Mouse (Mus musculus) midbrain, embryonic 14.5 days (tissue): ENCODE data around the gene Rab6b. TPM values are rescaled to one million over a fixed set of nuclear protein-coding genes. Genes with fewer than 3 reads are reported as not detected.

ENCODE experiments used
- ATAC-seq: fragments of 200-750 bp; cut with Nextera tagmentation; 2 replicates; pipeline ENCODE4 v1.8.0; 2017; ENCODE audit warnings: moderate number of reproducible peaks, moderate library complexity; ENCODE audit not compliant: low FRiP score, low TSS enrichment
- DNase-seq: peaks from one replicate; pipeline ENCODE4 v3.0.0-alpha.2; 2015
- H3K27ac ChIP-seq: fragments of 300-500 bp; sonication (generic); replicated peaks from 2 replicates; pipeline ENCODE4 v1.5.1; 2014; ENCODE audit warnings: mild to moderate bottlenecking, low read depth, low read length, moderate library complexity
- H3K27me3 ChIP-seq: fragments of 300-500 bp; sonication (generic); 2 replicates; pipeline ENCODE4 v1.6.1; 2014; ENCODE audit warnings: low read length, control low read depth, mixed read lengths; ENCODE audit not compliant: control insufficient read depth, insufficient read depth
- H3K36me3 ChIP-seq: fragments of 300-500 bp; sonication (generic); 2 replicates; pipeline ENCODE4 v1.6.1; 2014; ENCODE audit warnings: low read length, control low read depth; ENCODE audit not compliant: control insufficient read depth, insufficient read depth
- H3K4me1 ChIP-seq: fragments of 300-500 bp; sonication (generic); 2 replicates; pipeline ENCODE4 v1.6.1; 2014; ENCODE audit warnings: mild to moderate bottlenecking, antibody characterized with exemption, low read length, control low read depth; ENCODE audit not compliant: control insufficient read depth, insufficient read depth
- H3K4me2 ChIP-seq: fragments of 300-500 bp; sonication (generic); 2 replicates; pipeline ENCODE4 v1.6.1; 2014; ENCODE audit warnings: mild to moderate bottlenecking, low read length, moderate library complexity
- H3K4me3 ChIP-seq: fragments of 300-500 bp; sonication (generic); replicated peaks from 2 replicates; pipeline ENCODE4 v1.5.1; 2014; ENCODE audit warnings: low read depth, low read length
- H3K9ac ChIP-seq: fragments of 300-500 bp; sonication (generic); replicated peaks from 2 replicates; pipeline ENCODE4 v1.6.1; 2014; ENCODE audit warnings: mild to moderate bottlenecking, low read length, moderate library complexity
- H3K9me3 ChIP-seq: fragments of 300-500 bp; sonication (generic); 2 replicates; pipeline ENCODE4 v1.6.1; 2016; ENCODE audit warnings: low read length, control low read depth, mixed read lengths; ENCODE audit not compliant: control insufficient read depth
- WGBS: fragments of 180-500 bp; shearing (Covaris S2); extraction: QIAGEN DNeasy Blood & Tissue Kit; methylation state at CpG from one replicate; pipeline ENCODE4 v1.1.7; 2014; 5-methylcytosine and 5-hydroxymethylcytosine counted together
- polyA plus RNA-seq: library from polyadenylated mRNA; unstranded; fragments of >200 nt; fragmentation: Nextera tagmentation; extraction: Ambion mirVana; gene quantifications from 2 replicates; pipeline ENCODE4 v1.2.1, GENCODE M21; 2014

The Rab6b gene
- polyA plus RNA-seq, 1 experiment from 2014 or later, result 64.2 TPM

GRCm38 (mm10) chr9:103112471-103113271 is 1.1 kb downstream of the Rab6b start:
- H3K36me3 ChIP-seq, result no peaks in the 10 kb centered on the region
- DNase-seq, result peak; percentile 67
- peak; percentile 18; the same call in 1 of the 2 replicates for ATAC-seq
- peaks cover 46% of the 10 kb centered on the region for H3K4me1 ChIP-seq
- H3K4me2 ChIP-seq, result peak overlapping the region; percentile 88
- no peaks in the 10 kb centered on the region for H3K9me3 ChIP-seq
- whole genome bisulfite sequencing, result under 1% methylated on average over 35 of the region's 35 CpGs
- peak overlapping the region; percentile 96 for H3K4me3 ChIP-seq
- peak overlapping the region; percentile 95 for H3K27ac ChIP-seq
- peak overlapping the region; percentile 95 for H3K9ac ChIP-seq
- H3K27me3 ChIP-seq, result no peaks in the 10 kb centered on the region

GRCm38 (mm10) chr9:103113351-103113750 is 1.8 kb downstream of the Rab6b start:
- no peaks in the 10 kb centered on the region for H3K27me3 ChIP-seq
- 0 out of 2 replicates have a peak, but pooled peaks cover 3% of the 10 kb centered on the region for H3K36me3 ChIP-seq
- peaks cover 50% of the 10 kb centered on the region for H3K4me1 ChIP-seq
- H3K4me3 ChIP-seq, result peak overlapping the region; percentile 96
- DNase-seq (peak; percentile 47), ATAC-seq (no peak)
- no peaks in the 10 kb centered on the region for H3K9me3 ChIP-seq
- H3K27ac ChIP-seq, result peak overlapping the region; percentile 95; the same call in 1 of the 2 replicates
- 30% methylated on average over 9 of the region's 11 CpGs for WGBS
- H3K9ac ChIP-seq, result peak overlapping the region; percentile 95
- H3K4me2 ChIP-seq, result peak overlapping the region; percentile 88

GRCm38 (mm10) chr9:103114326-103114725 is 2.7 kb downstream of the Rab6b start:
- DNase-seq, result no peak
- H3K9ac ChIP-seq, result no peak overlapping the region; the same call in 1 of the 2 replicates

GRCm38 (mm10) chr9:103114901-103115300 is 3.3 kb downstream of the Rab6b start:
- H3K4me3 ChIP-seq, result no peak overlapping the region
- peaks cover 54% of the 10 kb centered on the region for H3K4me1 ChIP-seq

More at GRCm38 (mm10) chr9:103114326-103114725, 2.7 kb downstream of the Rab6b start:
- ATAC-seq, result no peak
- H3K4me1 ChIP-seq, result peaks cover 53% of the 10 kb centered on the region
- H3K9me3 ChIP-seq, result no peaks in the 10 kb centered on the region
- no peak overlapping the region for H3K27ac ChIP-seq
- H3K27me3 ChIP-seq, result no peaks in the 10 kb centered on the region
- no peak overlapping the region for H3K4me3 ChIP-seq
- 81% methylated on average over 8 of the region's 8 CpGs for WGBS
- H3K36me3 ChIP-seq, result 0 out of 2 replicates have a peak, but pooled peaks cover 3% of the 10 kb centered on the region
- peak overlapping the region; percentile 88 for H3K4me2 ChIP-seq

GRCm38 (mm10) chr9:103116941-103117340 is 5.4 kb downstream of the Rab6b start:
- 71% methylated on average over 4 of the region's 4 CpGs for WGBS
- Histone ChIP-seq H3K4me3 (no peak overlapping the region), H3K9ac (no peak overlapping the region), H3K9me3 (no peaks in the 10 kb centered on the region), H3K27ac (peak overlapping the region; percentile 69), H3K4me1 (peaks cover 41% of the 10 kb centered on the region), H3K27me3 (no peaks in the 10 kb centered on the region), H3K36me3 (0 out of 2 replicates have a peak, but pooled peaks cover 3% of the 10 kb centered on the region), H3K4me2 (no peak overlapping the region)
- DNase-seq, result no peak
- ATAC-seq, result no peak

More at GRCm38 (mm10) chr9:103114901-103115300, 3.3 kb downstream of the Rab6b start:
- Histone ChIP-seq H3K9ac (no peak overlapping the region), H3K27ac (no peak overlapping the region), H3K27me3 (no peaks in the 10 kb centered on the region), H3K9me3 (no peaks in the 10 kb centered on the region), H3K36me3 (0 out of 2 replicates have a peak, but pooled peaks cover 3% of the 10 kb centered on the region), H3K4me2 (no peak overlapping the region)
- DNase-seq (no peak), ATAC-seq (no peak)
- WGBS, result 91% methylated on average over 13 of the region's 13 CpGs

- Histone ChIP-seq H3K4me2 (no peak overlapping the region), H3K4me3 (no peak overlapping the region), H3K9me3 (no peaks in the 10 kb centered on the region), H3K36me3 (0 out of 2 replicates have a peak, but pooled peaks cover 3% of the 10 kb centered on the region), H3K27me3 (no peaks in the 10 kb centered on the region), H3K27ac (peak overlapping the region; percentile 69), H3K4me1 (peaks cover 41% of the 10 kb centered on the region), H3K9ac (no peak overlapping the region)
- DNase-seq, result peak; percentile 63
- 8% methylated on average over 5 of the region's 5 CpGs for WGBS
- no peak for ATAC-seq
Observed at GRCm38 (mm10) chr9:103117495-103117894, 5.9 kb downstream of the Rab6b start.

- WGBS, result 62% methylated on average over 8 of the region's 8 CpGs
- Histone ChIP-seq H3K9ac (no peak overlapping the region), H3K27me3 (no peaks in the 10 kb centered on the region), H3K4me2 (no peak overlapping the region), H3K27ac (peak overlapping the region; percentile 20; the same call in 1 of the 2 replicates), H3K4me1 (peaks cover 38% of the 10 kb centered on the region), H3K4me3 (no peak overlapping the region), H3K36me3 (0 out of 2 replicates have a peak, but pooled peaks cover 3% of the 10 kb centered on the region), H3K9me3 (no peaks in the 10 kb centered on the region)
- DNase-seq, result no peak
- ATAC-seq, result no peak
Observed at GRCm38 (mm10) chr9:103117951-103118350, 6.4 kb downstream of the Rab6b start.

GRCm38 (mm10) chr9:103118651-103119275 is 7.2 kb downstream of the Rab6b start:
- H3K4me3 ChIP-seq, result no peak overlapping the region

More at GRCm38 (mm10) chr9:103118651-103119275, 7.2 kb downstream of the Rab6b start:
- no peak for ATAC-seq
- DNase-seq, result no peak
- H3K4me1 ChIP-seq, result peaks cover 30% of the 10 kb centered on the region
- 0 out of 2 replicates have a peak overlapping the region, but pooled peaks have one; percentile 4 for H3K27ac ChIP-seq
- no peaks in the 10 kb centered on the region for H3K27me3 ChIP-seq
- H3K9me3 ChIP-seq, result no peaks in the 10 kb centered on the region
- H3K9ac ChIP-seq, result no peak overlapping the region
- WGBS, result 84% methylated on average over 5 of the region's 5 CpGs
- no peak overlapping the region for H3K4me2 ChIP-seq
- 0 out of 2 replicates have a peak, but pooled peaks cover 3% of the 10 kb centered on the region for H3K36me3 ChIP-seq
